Mouse (Mus musculus) embryonic facial prominence, embryonic 13.5 days (tissue): ENCODE measurements around the gene Eif4b. TPM values are rescaled to one million over a fixed set of nuclear protein-coding genes. Genes with fewer than 3 reads are reported as not detected.

Source experiments
- polyA plus RNA-seq: library from polyadenylated mRNA; unstranded; fragments of >200 nt; fragmentation: Nextera tagmentation; extraction: Ambion mirVana; gene quantifications from 2 replicates; pipeline ENCODE4 v1.2.1, GENCODE M21; 2015

The Eif4b gene
- polyA plus RNA-seq, 1 experiment from 2014 or later = 120 TPM

Other genes starting within 250 kb of the Eif4b start
- 30.3 and 54.6 TPM in 2 replicates for gene Krt1, start 223.0 kb upstream of the Eif4b start, polyA plus RNA-seq
- gene Krt77, start 204.1 kb upstream of the Eif4b start, polyA plus RNA-seq = 0.43 and 0.91 TPM in 2 replicates
- gene Krt76, start 180.9 kb upstream of the Eif4b start, polyA plus RNA-seq = 0.40 and 0.56 TPM in 2 replicates
- gene Krt4, start 149.0 kb upstream of the Eif4b start, polyA plus RNA-seq = 2.2 and 2.4 TPM in 2 replicates
- 16.1 and 16.5 TPM in 2 replicates for gene Krt79, start 133.4 kb upstream of the Eif4b start, polyA plus RNA-seq
- 0.22 and 0.35 TPM in 2 replicates for gene Krt78, start 119.5 kb upstream of the Eif4b start, polyA plus RNA-seq
- gene Krt8, start 69.3 kb upstream of the Eif4b start, polyA plus RNA-seq = 38.6 and 86.0 TPM in 2 replicates
- 36.0 and 58.9 TPM in 2 replicates for gene Krt18, start 45.6 kb upstream of the Eif4b start, polyA plus RNA-seq
- gene Tns2, start 26.6 kb downstream of the Eif4b start, polyA plus RNA-seq = 40.1 and 49.3 TPM in 2 replicates
- gene Spryd3, start 62.5 kb downstream of the Eif4b start, polyA plus RNA-seq = 20.4 and 21.6 TPM in 2 replicates
- gene Igfbp6, start 70.6 kb downstream of the Eif4b start, polyA plus RNA-seq = 1.1 and 1.9 TPM in 2 replicates
- gene Soat2, start 76.8 kb downstream of the Eif4b start, polyA plus RNA-seq = 0.88 TPM in 1 of 2 replicates, not detected in the other
- 82.4 and 86.3 TPM in 2 replicates for gene Zfp740, start 129.5 kb downstream of the Eif4b start, polyA plus RNA-seq
- 89.6 and 102 TPM in 2 replicates for gene Csad, start 131.0 kb downstream of the Eif4b start, polyA plus RNA-seq
- gene Itgb7, start 158.2 kb downstream of the Eif4b start, polyA plus RNA-seq = 3.0 and 3.3 TPM in 2 replicates
- 135 and 143 TPM in 2 replicates for gene Rarg, start 183.7 kb downstream of the Eif4b start, polyA plus RNA-seq
- 1.9 and 2.3 TPM in 2 replicates for gene Gm9918, start 196.8 kb downstream of the Eif4b start, polyA plus RNA-seq
- 60.3 and 67.3 TPM in 2 replicates for gene Mfsd5, start 205.7 kb downstream of the Eif4b start, polyA plus RNA-seq
- gene Espl1, start 222.5 kb downstream of the Eif4b start, polyA plus RNA-seq = 25.3 and 26.4 TPM in 2 replicates